Mouse (Mus musculus): ENCODE data around the gene Nhsl1.

Gene Nhsl1

DNA sequence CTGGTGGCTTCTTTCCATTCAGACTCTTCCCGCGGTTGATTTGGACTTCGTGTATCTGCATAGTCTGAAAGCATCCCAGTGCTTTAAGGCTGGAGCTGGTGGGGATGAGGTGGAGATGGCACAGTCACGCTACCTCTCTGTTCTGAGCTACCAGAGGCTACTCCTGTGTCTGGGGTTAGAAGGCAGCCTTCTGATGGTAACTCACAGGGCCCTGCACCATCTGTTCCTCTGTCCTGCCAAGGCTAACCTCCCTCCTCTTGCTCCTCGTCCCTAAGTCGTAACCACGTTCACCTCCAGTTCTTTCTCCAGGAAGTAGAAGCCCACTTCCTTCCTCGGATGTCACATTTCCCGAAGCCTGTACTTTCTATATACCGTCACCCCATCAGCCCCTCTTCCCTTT lies 171.2 kb downstream of the Nhsl1 start:
- DNase-seq (ENCODE audit: low spot score), result no peak

DNA sequence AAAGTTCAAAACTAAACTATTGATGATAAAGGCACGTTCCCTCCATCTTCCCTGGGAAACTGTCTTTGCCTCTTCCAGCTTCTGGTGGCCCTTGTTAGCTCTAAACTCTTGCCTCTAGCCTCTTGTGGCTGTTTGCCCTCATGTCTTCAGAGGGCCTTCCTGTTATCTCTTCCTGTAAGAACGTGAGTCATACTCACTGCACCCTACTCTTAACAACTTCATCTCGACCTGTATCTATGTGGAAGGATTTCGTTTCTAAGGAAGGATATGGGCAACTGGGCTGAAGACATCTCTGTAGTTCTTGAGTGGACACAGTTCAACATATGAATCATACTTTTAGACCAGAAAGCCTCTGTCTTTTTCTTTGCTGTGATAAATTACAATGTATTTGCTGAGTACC lies 173.2 kb downstream of the Nhsl1 start:
- no peak for DNase-seq (ENCODE audit: low spot score)

DNA sequence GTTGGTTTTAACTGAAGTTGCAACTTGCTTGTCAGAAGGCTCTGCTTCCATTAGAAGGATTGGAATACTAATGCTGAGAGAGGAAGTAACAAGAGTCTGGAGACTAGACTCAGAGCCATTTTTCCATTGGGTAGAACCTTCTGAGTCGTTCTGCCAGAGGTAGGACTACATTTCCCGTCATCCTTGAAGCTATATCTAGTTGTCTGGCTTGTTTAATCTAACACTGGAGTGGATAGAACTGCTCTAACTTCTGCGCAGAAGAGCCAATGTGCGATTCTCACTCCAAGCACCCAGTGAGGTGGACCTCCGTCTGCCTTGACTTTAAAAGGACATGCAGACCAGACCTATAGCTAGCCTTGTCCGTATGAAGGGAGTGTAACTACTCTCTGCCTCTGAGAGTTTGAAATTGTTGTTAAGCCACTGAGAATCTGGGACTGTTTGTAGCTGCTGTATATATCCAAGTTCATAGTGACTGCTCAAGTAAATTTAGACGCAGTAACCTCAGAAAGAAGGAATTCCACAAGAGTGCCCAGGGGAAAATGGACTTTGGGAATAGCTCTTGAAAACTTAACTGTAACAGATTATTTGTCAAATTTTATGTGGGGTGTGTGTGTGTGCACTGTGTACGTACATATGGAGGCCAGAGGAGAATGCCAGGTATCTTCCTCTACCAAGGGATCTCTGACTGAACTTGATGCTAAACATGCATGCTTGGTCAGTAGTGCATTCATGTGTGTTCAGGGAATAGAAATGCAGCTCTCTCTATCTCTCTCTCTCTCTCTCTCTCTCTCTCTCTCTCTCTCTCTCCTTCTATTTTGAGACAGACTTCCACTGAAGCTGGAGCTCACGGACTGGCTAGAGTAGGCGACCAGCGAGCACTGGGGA lies 174.5 kb downstream of the Nhsl1 start:
- no peak for DNase-seq (ENCODE audit: low spot score)

DNA sequence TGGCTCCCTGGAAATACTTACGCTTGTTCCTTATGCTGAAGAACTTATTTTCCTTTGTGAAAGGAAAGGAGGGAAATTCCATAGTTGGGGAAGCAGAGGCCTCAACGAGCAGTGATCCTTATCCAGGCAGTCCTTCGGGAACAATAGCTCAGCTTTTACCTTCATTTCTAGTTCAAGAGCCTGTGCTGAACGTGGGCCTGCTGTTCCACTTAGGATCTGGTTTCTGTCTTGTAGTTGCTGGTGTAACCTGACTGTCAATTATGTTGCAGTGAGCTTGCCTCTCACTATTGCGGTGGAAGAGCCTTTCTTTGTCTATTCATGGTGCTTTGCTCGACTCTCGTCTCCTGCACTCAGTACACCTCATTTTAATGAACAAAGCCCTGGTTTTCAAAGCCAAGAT lies 175.5 kb downstream of the Nhsl1 start:
- no peak for DNase-seq (ENCODE audit: low spot score)

DNA sequence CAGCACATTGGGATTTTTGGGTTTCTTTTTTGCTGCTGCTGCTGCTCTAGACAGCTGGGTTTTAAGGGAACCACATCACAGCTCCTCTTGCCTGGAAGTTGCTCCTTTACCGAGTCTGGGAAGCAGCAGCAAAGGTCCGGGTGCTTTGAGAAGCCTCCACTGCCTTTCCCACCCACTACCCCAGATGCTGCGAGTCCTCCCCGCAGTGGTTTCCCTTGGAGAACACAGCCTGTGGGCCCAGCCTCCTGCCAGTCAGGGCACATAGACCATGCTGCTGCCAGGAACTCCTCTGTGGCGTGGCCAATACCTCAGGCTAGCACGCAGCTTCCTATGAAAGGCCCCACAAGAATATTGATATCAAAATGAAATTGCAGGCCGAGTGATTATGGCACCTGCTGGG lies 178.3 kb downstream of the Nhsl1 start:
- DNase-seq (ENCODE audit: low spot score), result no peak

DNA sequence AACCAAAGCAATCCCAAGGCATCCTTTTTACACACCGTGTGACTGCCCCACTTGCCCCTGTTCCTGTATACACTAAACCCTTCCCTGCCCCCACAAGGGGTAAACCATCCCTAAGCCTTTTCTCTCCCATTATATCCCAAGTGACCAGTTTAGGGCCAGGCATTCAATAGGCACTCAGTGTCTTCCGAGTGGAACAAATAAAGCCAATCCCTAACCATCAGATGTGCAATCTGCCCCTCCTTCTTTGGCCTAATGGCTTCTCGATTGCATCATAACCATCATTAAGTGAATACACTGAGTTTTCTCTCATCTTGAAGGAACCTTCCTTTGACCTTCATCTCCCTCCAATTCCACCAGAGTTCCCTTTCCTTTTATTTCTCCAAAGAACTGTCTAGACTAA lies 183.2 kb downstream of the Nhsl1 start:
- no peak for DNase-seq (ENCODE audit: low spot score)

DNA sequence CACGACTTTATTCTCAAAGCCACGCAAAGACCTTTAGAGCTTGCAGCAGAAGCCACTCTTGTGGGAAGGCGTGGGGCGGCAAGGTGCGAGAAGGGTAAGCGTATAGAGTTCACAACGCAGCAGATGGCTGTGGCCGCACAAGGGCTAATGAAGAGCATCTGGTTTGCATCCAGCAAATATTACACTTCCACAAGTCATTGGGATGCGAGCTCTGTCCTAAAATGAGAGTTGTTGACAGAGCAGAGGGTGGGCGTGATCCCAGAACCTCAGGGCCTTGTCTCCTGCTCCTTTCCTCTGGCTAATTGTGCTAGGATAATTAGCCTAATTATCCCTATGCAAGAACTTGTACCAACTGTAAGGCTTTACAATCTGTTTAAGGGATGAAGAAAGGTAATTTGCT lies 186.9 kb downstream of the Nhsl1 start:
- DNase-seq (ENCODE audit: low spot score), result no peak

DNA sequence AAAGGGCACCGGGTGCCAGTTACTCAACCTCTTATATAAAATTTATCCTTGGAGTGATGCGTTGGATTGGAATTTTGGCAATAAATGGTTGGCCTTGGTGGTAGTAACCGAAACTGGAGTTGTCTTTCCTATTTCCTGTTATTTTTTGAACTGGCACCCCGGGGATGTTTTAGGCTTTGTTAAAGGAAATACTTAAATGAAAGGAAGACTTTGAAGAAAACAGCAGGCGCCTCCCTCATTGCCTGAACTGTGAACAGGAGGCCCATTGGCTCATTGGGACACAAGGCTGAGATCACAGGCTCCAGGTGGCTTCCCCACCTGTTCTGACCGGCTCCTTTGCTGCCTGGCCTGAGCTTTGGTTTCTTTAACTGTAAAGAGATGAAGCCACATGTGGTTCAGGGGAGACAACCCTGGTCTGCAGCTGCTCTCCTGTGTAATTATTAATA lies 187.7 kb downstream of the Nhsl1 start:
- DNase-seq (ENCODE audit: low spot score), result no peak

DNA sequence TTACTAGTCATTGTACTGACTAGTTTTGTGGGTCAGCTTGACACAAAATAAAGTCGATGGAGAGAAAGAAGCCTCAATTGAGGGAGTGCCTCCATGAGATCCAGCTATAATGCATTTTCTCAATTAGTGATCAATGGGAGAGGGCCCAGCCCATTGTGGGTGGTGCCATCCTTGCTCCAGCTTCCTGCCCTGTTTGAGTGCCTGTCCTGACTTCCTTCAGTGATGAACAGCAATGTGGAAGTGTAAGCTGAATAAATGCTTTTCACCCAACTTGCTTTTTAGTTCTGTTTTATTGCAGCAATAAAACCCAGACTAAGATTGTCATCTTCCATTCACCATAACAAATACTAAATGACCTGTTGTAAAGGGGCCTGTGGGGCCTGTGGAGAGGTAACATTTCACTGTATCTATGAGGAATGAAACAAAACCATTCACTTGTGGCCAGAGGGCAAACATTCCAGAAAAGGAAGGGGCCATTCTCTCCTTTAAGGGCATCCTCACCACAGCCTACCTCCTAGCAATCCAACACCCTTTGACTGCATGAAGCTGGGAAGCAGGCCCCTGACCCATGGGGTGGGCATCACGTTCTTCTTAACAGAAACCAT lies 189.2 kb downstream of the Nhsl1 start:
- no peak for DNase-seq (ENCODE audit: low spot score)

DNA sequence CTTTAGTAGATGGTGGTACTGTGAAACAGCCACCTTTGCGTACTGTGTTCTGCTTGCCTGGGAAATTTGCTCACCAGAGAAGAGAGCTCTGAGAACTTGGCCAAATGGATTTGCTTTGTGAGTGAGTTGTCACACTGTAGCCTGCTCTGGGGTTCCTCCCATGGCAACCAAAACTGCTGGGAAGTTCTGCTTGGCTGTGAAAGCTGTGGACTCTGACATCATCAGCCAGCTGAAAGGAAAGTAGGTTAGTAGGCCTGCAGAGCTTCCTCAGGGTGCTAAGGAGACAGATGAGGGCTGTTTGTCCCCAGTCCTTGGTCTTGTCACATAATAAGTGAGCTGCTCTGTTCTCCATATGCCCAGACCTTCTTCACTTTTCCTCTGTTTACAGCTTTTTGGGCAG lies 189.8 kb downstream of the Nhsl1 start:
- DNase-seq (ENCODE audit: low spot score), result no peak

DNA sequence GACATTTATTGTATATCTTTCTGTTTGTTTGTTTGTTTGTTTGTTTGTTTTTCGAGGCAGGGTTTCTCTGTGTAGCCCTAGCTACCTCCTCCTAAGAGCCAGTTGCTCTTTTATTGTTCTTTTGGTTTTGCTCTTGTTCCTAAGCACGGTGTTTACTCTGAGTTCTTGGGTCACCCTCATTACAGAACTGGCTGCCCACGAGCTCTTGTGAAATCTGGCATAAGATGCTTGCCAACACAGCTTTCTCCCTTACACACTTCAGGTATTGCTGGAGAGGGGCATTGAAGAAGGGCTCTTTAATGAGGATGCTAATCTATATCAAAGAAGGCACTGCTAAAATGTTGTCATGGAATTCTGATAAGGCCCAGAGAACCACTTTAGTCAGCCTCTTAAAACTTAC lies 191.9 kb downstream of the Nhsl1 start:
- DNase-seq (ENCODE audit: low spot score), result no peak

DNA sequence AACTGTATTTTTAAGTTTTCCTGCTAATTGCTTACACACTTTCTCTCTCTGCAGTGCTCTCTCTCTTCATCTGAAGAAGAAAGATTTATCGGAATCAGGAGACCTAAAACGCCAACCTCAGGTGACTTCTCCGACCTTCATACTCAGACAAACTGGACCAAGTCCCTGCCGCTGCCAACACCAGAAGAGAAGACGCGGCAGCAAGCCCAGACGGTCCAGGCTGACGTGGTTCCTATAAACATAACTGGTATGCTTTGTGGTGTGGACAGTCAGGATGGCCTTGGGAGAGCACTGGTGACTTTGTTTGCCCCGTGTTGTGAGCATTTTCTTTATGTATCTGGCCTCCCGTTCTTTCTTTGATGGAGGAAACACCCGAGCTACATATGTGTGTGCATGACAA lies 192.7 kb downstream of the Nhsl1 start:
- no peak for DNase-seq (ENCODE audit: low spot score)

DNA sequence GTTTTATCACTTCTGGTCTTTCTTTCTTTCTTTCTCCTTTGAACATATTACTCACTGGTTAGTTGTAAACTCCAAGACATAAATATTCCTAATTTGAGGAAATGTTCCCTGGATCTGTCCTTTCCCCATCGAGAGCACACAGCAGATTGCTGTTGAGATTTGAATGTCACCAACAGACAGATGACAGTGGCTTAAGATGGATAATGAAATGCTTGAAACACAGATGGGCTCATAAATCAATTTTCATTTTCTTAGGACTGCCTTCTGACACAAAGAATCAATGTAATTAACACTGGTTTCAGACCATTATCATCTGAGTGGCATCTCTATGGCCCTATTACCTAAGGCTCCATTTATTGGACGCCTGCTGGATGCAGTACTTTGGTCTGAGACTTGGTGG lies 203.8 kb downstream of the Nhsl1 start:
- no peak for DNase-seq (ENCODE audit: low spot score)

DNA sequence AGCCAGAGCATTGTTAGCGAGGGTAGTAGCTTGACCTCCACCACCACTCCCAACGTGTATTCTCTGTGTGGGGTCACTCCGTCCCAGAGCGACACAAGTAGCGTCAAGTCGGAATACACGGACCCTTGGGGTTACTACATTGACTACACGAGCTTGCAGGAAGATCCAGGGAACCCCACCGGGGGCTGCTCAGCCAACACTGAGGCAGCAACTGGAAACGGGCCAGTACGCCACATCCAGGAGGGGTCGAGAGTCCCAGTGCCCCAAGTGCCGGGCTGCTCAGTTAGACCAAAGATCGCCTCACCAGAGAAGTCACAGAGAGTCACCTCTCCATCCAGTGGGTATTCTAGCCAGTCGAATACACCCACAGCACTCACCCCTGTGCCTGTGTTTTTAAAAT lies 206.5 kb downstream of the Nhsl1 start:
- DNase-seq (ENCODE audit: low spot score), result no peak

DNA sequence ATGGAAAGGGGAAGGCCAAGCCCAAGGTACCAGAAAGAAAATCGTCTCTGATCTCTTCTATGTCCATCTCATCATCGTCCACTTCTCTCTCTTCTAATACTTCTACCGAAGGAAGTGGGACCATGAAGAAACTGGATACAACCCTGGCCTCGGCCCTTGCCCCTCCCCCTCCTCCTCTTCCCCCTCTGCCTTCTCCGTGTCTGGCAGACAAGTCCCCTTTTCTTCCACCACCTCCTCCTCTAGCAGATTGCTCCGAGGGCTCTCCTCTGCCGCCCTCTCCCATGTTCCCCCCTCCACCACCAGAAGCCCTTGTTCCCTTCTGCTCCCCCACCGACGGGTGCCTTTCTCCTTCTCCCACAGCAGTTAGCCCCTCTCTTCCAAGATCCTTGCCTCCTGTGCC lies 206.9 kb downstream of the Nhsl1 start:
- no peak for DNase-seq (ENCODE audit: low spot score)

DNA sequence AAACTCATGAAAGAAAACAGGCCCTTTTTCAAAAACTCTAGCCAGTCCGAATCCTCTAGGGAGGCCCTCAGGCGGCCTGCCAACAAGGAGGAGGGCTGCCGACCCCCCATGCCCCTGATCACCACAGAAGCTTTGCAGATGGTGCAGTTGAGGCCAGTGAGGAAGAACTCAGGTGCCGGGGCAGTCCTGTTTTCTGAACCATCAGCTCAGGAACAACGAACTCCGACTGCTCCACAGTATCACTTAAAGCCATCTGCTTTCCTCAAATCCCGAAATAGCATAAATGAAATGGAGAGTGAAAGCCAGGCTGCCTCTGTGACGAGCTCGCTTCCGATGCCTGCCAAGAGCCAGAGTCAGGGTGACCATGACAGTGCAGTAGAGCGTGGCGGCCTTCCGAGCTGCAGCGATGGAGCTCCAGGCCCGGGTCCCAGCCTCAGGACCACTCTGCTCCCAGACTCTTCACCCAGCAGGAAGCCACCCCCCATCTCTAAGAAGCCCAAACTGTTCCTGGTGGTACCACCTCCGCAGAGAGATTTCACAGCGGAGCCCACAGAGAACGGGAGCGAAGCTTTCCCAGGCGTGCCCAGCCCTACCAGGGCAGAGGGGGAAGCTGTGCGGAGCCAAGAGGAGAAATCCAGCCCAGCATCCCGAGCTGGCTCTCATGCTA lies 207.5 kb downstream of the Nhsl1 start:
- no peak for DNase-seq (ENCODE audit: low spot score)

DNA sequence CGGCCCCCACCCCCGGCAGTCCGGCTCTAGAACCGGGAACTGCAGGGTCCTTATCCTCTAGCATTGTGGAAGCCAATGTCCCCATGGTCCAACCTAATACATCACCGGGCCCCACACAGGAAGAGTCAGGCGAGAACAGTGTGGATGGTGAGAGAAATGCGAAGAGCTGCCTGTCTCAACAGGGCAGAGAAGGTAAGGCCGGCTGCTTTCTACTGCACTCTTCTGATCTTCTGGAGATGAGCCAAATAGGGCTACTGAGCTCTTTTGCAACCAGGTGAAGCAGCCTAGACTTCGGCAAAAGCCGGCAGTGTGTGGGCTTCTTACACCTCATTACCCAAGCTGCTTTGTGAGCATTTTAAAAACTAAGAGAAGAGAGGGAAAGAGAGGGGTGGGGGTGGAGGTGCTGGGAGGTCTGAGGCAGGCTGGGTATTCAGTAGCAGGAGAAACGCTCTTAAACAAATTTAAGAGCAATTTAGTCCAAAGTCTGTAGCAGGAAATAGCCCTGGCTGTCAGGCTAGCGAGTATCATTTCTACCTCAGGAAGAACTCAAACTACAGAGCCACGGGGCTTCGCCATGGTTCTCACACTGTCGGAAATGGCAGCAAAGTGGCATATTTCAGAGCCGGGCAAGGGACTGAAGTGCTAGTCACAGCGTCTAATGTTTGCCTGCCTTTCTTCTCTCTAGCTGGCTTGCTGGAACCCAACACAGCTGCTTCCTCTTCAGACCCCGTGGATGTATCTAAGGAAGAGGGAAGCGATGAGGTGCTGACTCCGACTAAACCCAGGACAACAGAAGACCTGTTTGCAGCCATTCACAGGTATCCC lies 208.3 kb downstream of the Nhsl1 start:
- no peak for DNase-seq (ENCODE audit: low spot score)

DNA sequence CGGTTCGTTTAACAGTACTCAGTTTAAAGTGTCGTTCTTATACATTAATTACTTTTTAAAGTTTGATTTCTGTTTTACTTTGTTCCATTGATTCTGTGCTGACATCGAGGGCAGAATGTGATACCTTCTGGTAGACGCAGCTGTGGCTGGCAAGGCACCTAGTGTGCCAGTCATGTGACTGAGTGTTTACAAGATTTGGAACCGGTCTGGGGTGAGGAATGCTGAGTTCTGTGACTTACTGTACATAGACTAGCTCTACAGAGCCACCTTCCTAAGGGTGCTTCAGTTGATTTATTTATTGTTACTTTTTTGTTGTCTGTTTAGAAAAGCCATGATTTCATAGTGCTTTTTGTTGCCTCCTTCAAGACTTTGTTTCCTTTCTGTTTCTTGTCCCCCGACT lies 209.0 kb downstream of the Nhsl1 start:
- DNase-seq (ENCODE audit: low spot score), result no peak

DNA sequence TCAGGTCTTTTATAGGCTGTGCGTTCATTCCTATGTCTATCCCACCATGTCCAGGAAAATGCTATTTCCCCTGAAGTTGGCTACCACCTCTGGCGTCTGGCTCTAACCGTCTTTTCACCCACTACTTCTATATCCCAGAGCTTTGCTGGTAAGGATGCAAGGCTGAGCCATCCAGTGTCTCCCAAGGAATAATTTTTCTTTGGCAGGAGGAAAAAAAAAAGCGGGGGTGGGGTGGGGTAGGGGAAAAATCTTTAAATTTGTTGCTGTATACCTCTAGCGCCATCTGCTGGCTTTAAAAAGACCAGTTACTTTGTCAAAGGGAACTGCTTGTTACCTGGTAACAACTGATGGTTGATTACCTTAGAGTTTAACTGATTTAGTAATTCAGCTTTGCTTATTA lies 209.7 kb downstream of the Nhsl1 start:
- DNase-seq (ENCODE audit: low spot score), result peak; percentile 3

DNA sequence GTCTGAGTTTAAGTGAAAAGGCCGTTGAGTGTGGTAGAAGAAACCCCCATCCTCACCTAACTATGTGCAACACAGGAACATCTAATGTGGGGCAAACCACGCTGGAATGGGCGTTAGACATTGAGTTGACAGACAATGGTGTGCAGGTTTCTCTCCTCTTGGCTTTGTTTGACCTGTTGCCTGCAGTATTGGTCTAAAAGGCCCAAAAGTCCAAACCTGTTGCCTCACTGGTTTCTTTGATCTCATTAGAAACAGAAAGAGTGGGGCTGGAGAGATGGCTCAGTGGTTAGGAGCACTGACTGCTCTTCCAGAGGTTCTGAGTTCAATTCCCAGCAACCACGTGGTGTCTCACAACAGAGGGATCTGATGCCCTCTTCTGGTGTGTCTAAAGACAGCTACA lies 210.4 kb downstream of the Nhsl1 start:
- DNase-seq (ENCODE audit: low spot score), result no peak

DNA sequence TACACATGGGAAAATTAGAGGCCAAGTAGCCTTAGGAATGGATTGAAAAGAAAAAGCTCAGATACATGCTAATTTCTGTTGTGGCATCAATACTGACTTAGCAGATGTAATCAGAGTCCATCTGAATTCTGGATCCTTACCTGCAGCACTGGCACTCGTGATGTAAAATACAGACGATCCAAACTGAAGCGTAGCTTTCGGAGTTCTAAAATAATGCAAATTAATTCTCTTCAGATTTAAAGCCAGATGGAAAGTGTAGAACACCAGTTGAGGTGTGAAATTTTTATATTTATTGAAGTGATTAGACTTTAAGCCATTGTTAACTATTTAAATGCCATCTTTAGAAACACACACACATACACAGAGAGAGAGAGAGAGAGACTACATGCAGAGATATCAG lies 211.4 kb downstream of the Nhsl1 start:
- no peak for DNase-seq (ENCODE audit: low spot score)

DNA sequence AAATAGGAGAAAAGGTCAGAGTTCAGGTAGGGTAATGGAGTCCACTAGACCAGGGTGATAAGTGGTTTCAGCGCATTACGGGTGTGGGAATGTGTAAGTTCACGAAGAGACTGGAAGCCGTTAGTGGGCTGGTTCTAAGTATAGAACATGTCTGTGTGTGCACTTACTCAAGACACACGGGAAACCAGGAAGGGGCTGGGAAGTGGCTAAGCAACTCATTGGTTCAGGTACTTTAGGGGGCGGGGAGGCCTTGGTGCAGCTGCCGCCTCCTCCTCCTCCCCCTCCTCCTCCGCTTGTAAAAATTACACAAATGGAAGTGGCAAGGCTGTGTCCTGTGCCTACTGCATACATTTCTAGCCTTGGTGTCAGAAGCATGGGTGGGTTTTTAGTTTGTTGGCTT lies 213.5 kb downstream of the Nhsl1 start:
- no peak for DNase-seq (ENCODE audit: low spot score)

Measured in c-Kit-positive CD71-positive TER-119-positive erythroid progenitor cells, embryonic 14.5 days (primary cell).